Mouse (Mus musculus) heart, postnatal 25 days (tissue): Measurements from ENCODE around the gene Gak. TPM values are rescaled to one million over a fixed set of nuclear protein-coding genes. Genes with fewer than 3 reads are reported as not detected.

Experiments used
- DNase-seq: peaks from one replicate; pipeline ENCODE4 v3.0.0; 2022; ENCODE audit warnings: low spot score
- intact Hi-C: fragments of 180-260 bp; cut with DNase I; formaldehyde crosslinking; loops from one replicate; pipeline ENCODE4 v1.15.1; 2025
- total RNA-seq, 2 experiments: library from RNA; stranded (reverse); gene quantifications; 2 replicates each; pipeline ENCODE4 v1.2.3; 2021

Gene Gak
- total RNA-seq, 2 experiments from 2014 or later, result 23.0 to 24.1 TPM

- intact Hi-C loops, result loop anchor here (5.0 kb wide), 1 partner anchor 41 kb away; the partner anchor contains the start of gene Dgkq
- no peak for DNase-seq
Observed at GRCm38 (mm10) chr5:108626050-108626660, 3.4 kb downstream of the Gak start.

GRCm38 (mm10) chr5:108621870-108622269 lies 7.7 kb downstream of the Gak start:
- intact Hi-C loops, result no loop called here
- no peak for DNase-seq

- no peak for DNase-seq
- intact Hi-C loops, result no loop called here
Observed at GRCm38 (mm10) chr5:108610426-108610825, 19.1 kb downstream of the Gak start.

GRCm38 (mm10) chr5:108602537-108602936 lies 27.0 kb downstream of the Gak start:
- intact Hi-C loops, result no loop called here

GRCm38 (mm10) chr5:108599923-108600322 lies 29.6 kb downstream of the Gak start:
- intact Hi-C loops, result no loop called here
- DNase-seq, result no peak

More at GRCm38 (mm10) chr5:108602537-108602936, 27.0 kb downstream of the Gak start:
- DNase-seq, result no peak

- no peak for DNase-seq
- intact Hi-C loops, result no loop called here
Observed at GRCm38 (mm10) chr5:108581361-108581891, 48.1 kb downstream of the Gak start.

- intact Hi-C loops, result no loop called here
- DNase-seq, result no peak
Observed at GRCm38 (mm10) chr5:108573054-108573453, 56.5 kb downstream of the Gak start.

- DNase-seq, result no peak
- intact Hi-C loops, result no loop called here
Observed at GRCm38 (mm10) chr5:108570991-108571390, 58.6 kb downstream of the Gak start.

GRCm38 (mm10) chr5:108567104-108567503 lies 62.5 kb downstream of the Gak start:
- intact Hi-C loops, result no loop called here
- DNase-seq, result no peak

GRCm38 (mm10) chr5:108566523-108566922 lies 63.0 kb downstream of the Gak start:
- DNase-seq, result no peak
- intact Hi-C loops, result no loop called here

- intact Hi-C loops, result no loop called here
- no peak for DNase-seq
Observed at GRCm38 (mm10) chr5:108565381-108565780, 64.2 kb downstream of the Gak start.

- DNase-seq, result no peak
- intact Hi-C loops, result no loop called here
Observed at GRCm38 (mm10) chr5:108564346-108564745, 65.2 kb downstream of the Gak start.

GRCm38 (mm10) chr5:108562483-108562882 lies 67.1 kb downstream of the Gak start:
- intact Hi-C loops, result no loop called here

GRCm38 (mm10) chr5:108556986-108557385 lies 72.6 kb downstream of the Gak start:
- intact Hi-C loops, result no loop called here
- no peak for DNase-seq

More at GRCm38 (mm10) chr5:108562483-108562882, 67.1 kb downstream of the Gak start:
- no peak for DNase-seq

GRCm38 (mm10) chr5:108554041-108554440 lies 75.5 kb downstream of the Gak start:
- DNase-seq, result no peak
- intact Hi-C loops, result no loop called here

- intact Hi-C loops, result no loop called here
- no peak for DNase-seq
Observed at GRCm38 (mm10) chr5:108550207-108550594, 79.4 kb downstream of the Gak start.

- no peak for DNase-seq
- intact Hi-C loops, result no loop called here
Observed at GRCm38 (mm10) chr5:108549489-108550206, 79.9 kb downstream of the Gak start, which contains the start of gene Cplx1. Cplx1 (minus strand) TSS chr5:108550024.

GRCm38 (mm10) chr5:108549137-108549488 lies 80.4 kb downstream of the Gak start:
- intact Hi-C loops, result no loop called here
- no peak for DNase-seq

- intact Hi-C loops, result no loop called here
- no peak for DNase-seq
Observed at GRCm38 (mm10) chr5:108547636-108548035, 81.9 kb downstream of the Gak start.

- intact Hi-C loops, result no loop called here
- no peak for DNase-seq
Observed at GRCm38 (mm10) chr5:108543516-108544291, 85.9 kb downstream of the Gak start.

- no peak for DNase-seq
- intact Hi-C loops, result no loop called here
Observed at GRCm38 (mm10) chr5:108534188-108534587, 95.4 kb downstream of the Gak start.
